Mouse (Mus musculus): ENCODE data around the gene Arhgef12. TPM values are rescaled to one million over a fixed set of nuclear protein-coding genes. Genes with fewer than 3 reads are reported as not detected.

The Arhgef12 gene
- polyA plus RNA-seq, 1 experiment from 2014 or later, result 23.2 TPM

DNA sequence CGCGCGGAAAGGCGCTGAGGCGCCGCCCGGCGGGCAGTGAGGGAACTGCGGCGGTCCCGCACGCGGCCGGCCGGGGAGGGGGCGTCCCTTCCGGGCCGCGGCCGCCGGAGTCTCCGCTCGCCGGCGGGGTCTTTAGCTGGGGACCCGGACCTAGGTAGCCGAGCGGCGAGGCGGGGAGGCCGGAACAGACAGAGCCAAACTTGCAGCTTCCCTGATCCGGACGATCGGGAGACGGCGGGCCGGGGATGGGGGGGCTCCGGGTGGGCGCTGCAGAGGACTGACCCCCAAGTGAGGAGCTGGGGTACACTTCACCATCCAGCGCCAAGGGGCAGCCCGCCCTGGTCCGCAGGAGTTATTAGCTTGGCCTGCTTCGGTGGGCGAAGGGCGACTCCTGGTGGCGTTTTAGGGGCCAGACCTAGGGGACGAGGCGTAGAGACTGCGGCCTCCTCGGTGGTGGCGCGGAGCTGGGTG lies 162.5 kb downstream of the Arhgef12 start:
- Histone ChIP-seq H3K27me3 (replicated peaks) (peaks cover 2% of the 10 kb centered on the region; the same call in 1 of the 2 replicates), H3K9me3 (replicated peaks) (no peaks in the 10 kb centered on the region), H3K27ac (replicated peaks) (peak overlapping the region; percentile 79), H3K4me2 (peak overlapping the region; percentile 96), H3K4me3 (replicated peaks) (peak overlapping the region; percentile 60), H3K9ac (replicated peaks) (peak overlapping the region; percentile 88), H3K36me3 (no peaks in the 10 kb centered on the region), H3K4me1 (peaks cover 28% of the 10 kb centered on the region)
- under 1% methylated on average over 37 of the region's 52 CpGs for WGBS
- ATAC-seq (ENCODE audit: low FRiP score), result peak; percentile 93

DNA sequence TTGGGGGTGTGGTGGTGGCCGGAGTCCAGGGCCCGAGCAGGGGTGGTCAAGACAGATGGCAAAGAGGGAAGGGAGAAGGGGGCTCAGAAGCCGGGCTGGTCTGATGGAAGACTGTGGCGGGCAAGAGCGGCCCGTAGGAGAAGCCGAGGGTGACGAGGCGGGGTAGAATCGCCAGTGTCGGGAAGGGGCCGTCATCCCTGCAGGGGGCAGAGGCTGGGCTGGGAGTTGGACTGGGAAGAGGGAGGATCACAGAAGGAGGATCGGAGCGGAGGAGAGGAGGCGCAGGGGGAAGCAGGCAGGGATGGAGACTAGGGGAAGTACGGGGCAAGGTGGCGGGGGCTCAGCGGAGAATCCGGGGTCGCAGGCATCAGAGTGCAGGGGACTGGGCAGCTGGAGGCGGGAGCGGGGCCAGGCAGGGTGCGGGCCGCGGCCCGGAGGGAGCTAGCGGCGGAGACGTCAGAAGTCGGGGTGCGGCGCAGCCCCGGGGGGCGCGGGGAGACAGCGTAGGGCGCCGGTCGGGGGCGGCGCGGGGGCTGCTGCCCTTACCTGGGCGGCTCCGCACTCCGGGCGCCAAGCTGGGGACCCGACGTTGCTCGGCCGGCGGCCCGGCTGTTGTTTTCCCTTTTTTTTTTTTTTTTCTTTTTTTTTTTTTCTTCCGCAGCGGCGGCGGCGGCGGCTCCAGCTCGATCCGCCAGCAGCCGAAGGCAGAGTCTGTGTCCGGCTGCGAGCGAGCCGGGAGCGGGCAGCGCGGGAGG lies 163.1 kb downstream of the Arhgef12 start, which contains the start of gene Grik4:
TSS of gene Grik4 (minus strand) at position 713 of the 755 bp plus-strand sequence.
- Histone ChIP-seq H3K27ac (replicated peaks) (peak within 1 kb of the TSS; percentile 79), H3K36me3 (no peaks in the 10 kb centered on the region), H3K9me3 (replicated peaks) (no peaks in the 10 kb centered on the region), H3K27me3 (replicated peaks) (peaks cover 5% of the 10 kb centered on the region; the same call in 1 of the 2 replicates), H3K4me1 (peaks cover 28% of the 10 kb centered on the region), H3K4me3 (replicated peaks) (peak within 1 kb of the TSS; percentile 60), H3K9ac (replicated peaks) (peak within 1 kb of the TSS; percentile 88), H3K4me2 (peak within 1 kb of the TSS; percentile 96)
- WGBS, result under 1% methylated on average over 54 of the region's 68 CpGs
- ATAC-seq (ENCODE audit: low FRiP score), result peak; percentile 84

DNA sequence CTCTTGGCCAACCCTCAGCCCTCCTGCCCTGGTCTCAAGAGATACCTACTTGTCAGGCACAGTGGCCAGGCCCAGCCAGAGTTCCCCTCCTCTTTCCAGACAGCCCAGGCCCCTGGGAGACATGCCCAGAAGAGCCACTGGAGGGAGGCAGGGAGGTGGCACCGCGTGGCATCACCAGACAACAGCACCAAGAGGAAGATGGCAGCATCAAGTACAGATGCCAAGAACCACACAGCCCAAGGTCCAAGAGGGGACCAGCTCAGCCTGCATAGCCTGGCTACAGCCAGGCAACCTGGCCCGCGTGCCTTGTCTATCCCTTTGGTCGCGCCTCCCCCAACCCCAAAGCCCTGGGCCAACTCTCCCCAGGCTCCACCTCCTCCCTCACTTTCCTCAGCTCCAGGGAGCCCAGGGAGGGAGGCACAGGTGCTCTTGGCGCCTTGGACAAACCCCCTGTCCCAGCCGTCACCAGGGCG lies 163.9 kb downstream of the Arhgef12 start:
- Histone ChIP-seq H3K9ac (replicated peaks) (peak overlapping the region; percentile 88), H3K36me3 (no peaks in the 10 kb centered on the region), H3K4me2 (peak overlapping the region; percentile 96), H3K27ac (replicated peaks) (peak overlapping the region; percentile 79), H3K27me3 (replicated peaks) (peaks cover 5% of the 10 kb centered on the region; the same call in 1 of the 2 replicates), H3K4me3 (replicated peaks) (peak overlapping the region; percentile 60), H3K9me3 (replicated peaks) (no peaks in the 10 kb centered on the region), H3K4me1 (peaks cover 28% of the 10 kb centered on the region)
- peak; percentile 25 for ATAC-seq (ENCODE audit: low FRiP score)
- 5% methylated on average over 9 of the region's 9 CpGs for WGBS

DNA sequence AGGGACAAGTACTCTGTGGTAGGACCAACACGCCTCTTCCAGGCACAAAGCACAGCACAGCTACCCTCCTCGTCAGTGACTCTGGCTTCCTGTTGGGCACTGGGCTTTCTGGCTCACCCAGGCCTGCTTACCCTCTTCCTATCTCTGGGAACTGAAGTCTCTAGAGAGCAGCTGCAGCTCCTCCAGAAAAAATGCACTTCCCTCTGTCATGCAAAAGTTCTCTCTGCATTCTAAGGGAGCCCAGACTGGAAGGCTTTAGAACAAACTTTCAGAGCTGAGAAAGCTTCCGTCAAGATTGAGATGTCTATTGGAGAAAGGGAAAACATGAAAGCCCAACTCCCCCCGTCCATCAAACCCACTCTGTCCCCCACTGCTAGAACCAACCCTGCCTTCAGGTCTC lies 164.9 kb downstream of the Arhgef12 start:
- H3K9me3 ChIP-seq (replicated peaks), result no peaks in the 10 kb centered on the region
- 0 out of 2 replicates have a peak overlapping the region, but pooled peaks have one; percentile 88 for H3K9ac ChIP-seq (replicated peaks)
- WGBS, result 62% methylated on average over 4 of the region's 4 CpGs
- no peak overlapping the region for H3K27ac ChIP-seq (replicated peaks)
- H3K27me3 ChIP-seq (replicated peaks), result peaks cover 5% of the 10 kb centered on the region; the same call in 1 of the 2 replicates
- no peak for ATAC-seq (ENCODE audit: low FRiP score)
- peak overlapping the region; percentile 96 for H3K4me2 ChIP-seq
- peak overlapping the region; percentile 60 for H3K4me3 ChIP-seq (replicated peaks)
- H3K36me3 ChIP-seq, result no peaks in the 10 kb centered on the region
- peaks cover 28% of the 10 kb centered on the region for H3K4me1 ChIP-seq

DNA sequence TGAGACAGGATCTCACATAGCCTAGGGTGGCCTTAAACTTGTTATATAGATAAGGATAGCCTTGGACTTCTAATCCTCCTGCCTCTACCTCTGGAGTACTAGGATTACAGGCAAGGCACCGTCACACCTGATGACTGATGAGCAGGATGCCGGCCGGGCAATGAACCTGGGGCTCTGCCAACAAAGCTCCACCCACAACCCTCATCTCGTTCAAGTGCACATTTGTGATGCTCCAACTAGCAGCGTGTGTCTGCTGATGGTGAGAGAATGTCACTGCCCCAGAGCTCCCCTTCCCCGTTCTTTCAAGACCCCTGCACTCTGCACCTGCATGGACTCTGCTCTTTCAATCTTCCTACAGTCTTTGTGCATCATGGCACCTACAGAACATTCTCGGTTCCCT lies 174.9 kb downstream of the Arhgef12 start:
- no peaks in the 10 kb centered on the region for H3K36me3 ChIP-seq
- no peak overlapping the region for H3K27ac ChIP-seq (replicated peaks)
- ATAC-seq (ENCODE audit: low FRiP score), result no peak
- 34% methylated on average over 7 of the region's 7 CpGs for WGBS
- no peak overlapping the region for H3K9ac ChIP-seq (replicated peaks)
- no peak overlapping the region for H3K4me2 ChIP-seq
- H3K27me3 ChIP-seq (replicated peaks), result no peaks in the 10 kb centered on the region
- H3K9me3 ChIP-seq (replicated peaks), result no peaks in the 10 kb centered on the region
- peaks cover 23% of the 10 kb centered on the region for H3K4me1 ChIP-seq
- H3K4me3 ChIP-seq (replicated peaks), result no peak overlapping the region

DNA sequence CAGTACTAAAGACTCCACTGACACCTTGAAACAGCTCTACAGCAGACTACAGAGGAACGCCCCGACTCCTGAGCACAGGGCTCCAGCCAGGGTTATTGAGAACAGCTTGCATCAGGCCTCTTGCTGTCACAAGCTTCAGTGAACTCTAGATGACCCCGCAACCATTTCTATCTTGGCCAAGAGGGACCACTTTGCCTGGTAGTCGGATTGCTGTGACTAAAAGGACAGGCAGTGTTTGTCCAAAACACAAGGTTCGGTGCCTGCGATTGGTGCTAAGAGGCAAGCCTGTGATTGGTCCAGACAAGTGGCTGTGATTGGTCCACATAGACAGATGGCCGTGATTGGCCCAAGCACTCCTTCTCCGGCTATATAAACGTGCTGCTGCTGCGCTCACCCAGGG lies 179.5 kb downstream of the Arhgef12 start:
- Histone ChIP-seq H3K4me2 (peak overlapping the region; percentile 27; the same call in 1 of the 2 replicates), H3K9ac (replicated peaks) (no peak overlapping the region), H3K36me3 (no peaks in the 10 kb centered on the region), H3K4me1 (peaks cover 38% of the 10 kb centered on the region), H3K27ac (replicated peaks) (no peak overlapping the region), H3K27me3 (replicated peaks) (no peaks in the 10 kb centered on the region), H3K9me3 (replicated peaks) (no peaks in the 10 kb centered on the region), H3K4me3 (replicated peaks) (no peak overlapping the region)
- 50% methylated on average over 10 of the region's 10 CpGs for WGBS
- peak; percentile 50 for ATAC-seq (ENCODE audit: low FRiP score)

DNA sequence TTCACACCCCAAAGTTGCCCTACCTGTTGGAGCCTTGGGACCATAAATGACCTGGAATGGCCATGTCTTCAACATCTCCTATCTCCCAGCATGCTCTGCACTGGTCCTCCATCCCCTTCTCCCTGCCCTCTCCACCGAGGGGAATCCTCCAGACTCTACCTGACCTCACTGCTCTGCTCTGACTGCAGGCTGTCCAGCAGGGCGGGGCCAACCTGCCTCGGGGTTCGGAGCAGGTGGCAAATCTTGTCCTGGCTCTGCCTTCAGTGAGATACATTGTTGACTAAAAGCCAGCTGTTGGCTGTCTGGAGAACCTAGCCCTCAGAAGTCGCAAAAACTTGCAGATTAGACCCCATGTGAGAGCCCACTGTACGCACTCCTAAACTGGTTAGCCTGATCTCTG lies 180.5 kb downstream of the Arhgef12 start:
- ATAC-seq (ENCODE audit: low FRiP score), result no peak
- Histone ChIP-seq H3K36me3 (no peaks in the 10 kb centered on the region), H3K27me3 (replicated peaks) (no peaks in the 10 kb centered on the region), H3K9ac (replicated peaks) (no peak overlapping the region), H3K4me2 (no peak overlapping the region), H3K4me1 (peaks cover 36% of the 10 kb centered on the region), H3K27ac (replicated peaks) (no peak overlapping the region), H3K4me3 (replicated peaks) (no peak overlapping the region), H3K9me3 (replicated peaks) (no peaks in the 10 kb centered on the region)
- 87% methylated on average over 6 of the region's 6 CpGs for WGBS

DNA sequence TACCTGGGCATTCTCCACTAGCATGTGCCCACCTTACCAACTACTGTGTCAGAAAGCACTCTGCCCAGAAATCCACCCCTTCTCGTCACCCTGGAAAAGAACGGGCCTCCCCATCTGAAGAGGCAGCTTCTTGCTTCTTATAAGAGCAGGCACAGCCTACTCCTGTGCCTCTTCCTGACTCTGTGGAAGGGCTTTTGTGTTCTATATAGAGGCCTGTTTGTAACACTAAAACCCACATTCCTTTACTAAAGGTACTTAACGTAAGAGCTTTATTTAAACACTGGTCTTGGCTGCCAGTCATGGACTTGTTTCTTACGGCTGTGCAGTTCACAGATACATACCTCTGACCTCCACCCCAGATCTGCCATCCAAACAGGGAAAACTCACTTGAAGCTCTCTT lies 185.2 kb downstream of the Arhgef12 start:
- Histone ChIP-seq H3K4me3 (replicated peaks) (no peak overlapping the region), H3K9me3 (replicated peaks) (no peaks in the 10 kb centered on the region), H3K27me3 (replicated peaks) (no peaks in the 10 kb centered on the region), H3K4me2 (no peak overlapping the region), H3K9ac (replicated peaks) (no peak overlapping the region), H3K4me1 (peaks cover 23% of the 10 kb centered on the region), H3K27ac (replicated peaks) (no peak overlapping the region), H3K36me3 (no peaks in the 10 kb centered on the region)
- no peak for ATAC-seq (ENCODE audit: low FRiP score)
- WGBS, result 76% methylated on average over 4 of the region's 4 CpGs

DNA sequence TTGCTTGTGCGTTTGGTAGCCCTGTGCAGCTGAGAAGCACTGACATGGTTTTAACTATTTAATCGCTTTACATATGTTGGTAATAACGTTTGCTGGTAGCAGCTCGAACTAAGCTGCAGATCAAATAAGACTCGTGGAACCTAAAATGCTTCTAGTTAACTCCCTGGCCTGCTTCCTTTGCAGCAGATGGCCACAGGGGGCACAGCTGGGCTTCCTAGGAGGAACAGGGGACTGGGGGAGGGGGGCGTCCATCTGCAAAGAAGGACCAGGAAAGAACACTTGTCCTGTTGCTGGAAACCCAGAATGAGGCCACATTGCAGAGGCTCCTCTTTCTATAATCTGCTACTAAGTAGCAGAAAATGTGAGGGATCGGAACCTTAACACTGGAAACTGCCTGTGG lies 186.8 kb downstream of the Arhgef12 start:
- H3K4me3 ChIP-seq (replicated peaks), result no peak overlapping the region
- H3K9ac ChIP-seq (replicated peaks), result no peak overlapping the region
- no peaks in the 10 kb centered on the region for H3K36me3 ChIP-seq
- no peaks in the 10 kb centered on the region for H3K27me3 ChIP-seq (replicated peaks)
- 55% methylated on average over 7 of the region's 7 CpGs for WGBS
- H3K4me1 ChIP-seq, result peaks cover 20% of the 10 kb centered on the region
- no peak for ATAC-seq (ENCODE audit: low FRiP score)
- no peaks in the 10 kb centered on the region for H3K9me3 ChIP-seq (replicated peaks)
- no peak overlapping the region for H3K27ac ChIP-seq (replicated peaks)
- no peak overlapping the region for H3K4me2 ChIP-seq

DNA sequence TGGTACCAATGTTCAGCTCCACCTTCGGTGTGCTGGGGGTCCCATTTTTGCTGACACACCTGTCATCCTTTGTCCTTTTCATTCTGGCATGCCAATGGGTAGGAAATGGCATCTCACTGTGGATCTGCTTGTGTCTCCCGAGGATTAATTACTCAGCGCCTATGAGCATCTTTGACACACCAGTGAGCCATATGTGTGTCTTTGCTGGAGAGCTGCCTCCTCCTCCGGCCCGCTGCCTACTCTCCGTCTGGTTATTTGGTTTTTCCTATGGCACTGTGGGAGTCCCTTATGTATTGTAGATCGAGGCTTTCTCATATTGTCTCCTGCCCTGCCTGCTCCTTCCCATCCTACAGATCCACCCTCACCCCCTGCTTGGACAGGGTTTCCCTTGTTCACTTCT lies 189.1 kb downstream of the Arhgef12 start:
- Histone ChIP-seq H3K4me2 (no peak overlapping the region), H3K27ac (replicated peaks) (no peak overlapping the region), H3K9me3 (replicated peaks) (no peaks in the 10 kb centered on the region), H3K36me3 (no peaks in the 10 kb centered on the region), H3K4me1 (peaks cover 10% of the 10 kb centered on the region), H3K27me3 (replicated peaks) (no peaks in the 10 kb centered on the region), H3K9ac (replicated peaks) (no peak overlapping the region), H3K4me3 (replicated peaks) (no peak overlapping the region)
- 80% methylated on average over 7 of the region's 7 CpGs for WGBS
- no peak for ATAC-seq (ENCODE audit: low FRiP score)
